ENCODE assay signal across 19 mouse cellular contexts in the genomic region with DNA sequence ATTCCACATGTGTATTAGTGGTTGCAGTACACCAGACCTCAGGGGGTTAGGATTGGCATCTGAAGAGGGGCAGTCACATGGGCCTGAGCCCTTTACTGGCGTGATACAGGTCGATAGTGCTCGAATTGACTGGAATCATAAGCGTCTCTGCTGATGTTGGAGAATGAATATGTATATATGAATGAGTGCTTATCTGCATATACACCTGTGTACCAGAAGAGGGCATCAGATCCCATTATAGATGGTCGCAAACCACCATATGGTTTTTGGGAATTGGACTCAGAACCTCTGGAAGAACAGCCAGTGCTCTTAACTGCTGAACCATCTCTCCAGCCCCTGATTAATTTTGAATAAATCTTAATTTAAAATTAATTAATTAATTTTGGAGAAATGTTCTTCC. TPM values are rescaled to one million over a fixed set of nuclear protein-coding genes. Genes with fewer than 3 reads are reported as not detected.
DNase-seq lines count a peak whose midpoint lies in the region; ATAC-seq and TF ChIP-seq lines count a peak whose summit lies in the region.
"Had no signal": no experiment of that assay in that cellular context is flagged by ENCODE, and none has a peak within 500 bp of the region (broad histone marks: within the 10 kb centered on the region; RNA-seq: fewer than 3 reads in every experiment).

No protein-coding gene starts in this region.

- H3K4me2 ChIP-seq in forebrain, postnatal 0 days (ENCODE audit: low read depth), result no peak overlapping the region
- H3K4me2 ChIP-seq in forebrain, embryonic 13.5 days, result no peak overlapping the region
- H3K4me2 ChIP-seq in liver, embryonic 14.5 days (ENCODE audit: low read depth), result no peak overlapping the region
- no peak overlapping the region for H3K4me2 ChIP-seq in liver, embryonic 12.5 days
- H3K4me2 ChIP-seq: embryonic facial prominence, embryonic 13.5 days; heart, embryonic 13.5 days; hindbrain, embryonic 12.5 days; limb, embryonic 15.5 days; midbrain, embryonic 12.5 days had no signal

- ATAC-seq in forebrain, postnatal 0 days, result no peak
- ATAC-seq in forebrain, embryonic 13.5 days, result no peak
- no peak for ATAC-seq in liver, embryonic 14.5 days (ENCODE audit: insufficient read depth)
- no peak for ATAC-seq in liver, embryonic 12.5 days
- ATAC-seq in megakaryocyte-erythroid progenitor cell, adult 5-6 weeks (replicated peaks; ENCODE audit: low FRiP score, low TSS enrichment, poor library complexity, severe bottlenecking), result peak; percentile 69

- H3K9ac ChIP-seq in forebrain, postnatal 0 days, result no peak overlapping the region
- no peak overlapping the region for H3K9ac ChIP-seq in forebrain, embryonic 13.5 days
- H3K9ac ChIP-seq in liver, embryonic 14.5 days (replicated peaks), result no peak overlapping the region
- no peak overlapping the region for H3K9ac ChIP-seq in liver, embryonic 12.5 days
- H3K9ac ChIP-seq: embryonic facial prominence, embryonic 13.5 days; heart, embryonic 13.5 days; hindbrain, embryonic 12.5 days; limb, embryonic 15.5 days; midbrain, embryonic 12.5 days had no signal

- no peaks in the 10 kb centered on the region for H3K9me3 ChIP-seq in forebrain, postnatal 0 days (ENCODE audit: low read length)
- H3K9me3 ChIP-seq in forebrain, embryonic 13.5 days (replicated peaks), result no peaks in the 10 kb centered on the region
- no peaks in the 10 kb centered on the region for H3K9me3 ChIP-seq in liver, embryonic 14.5 days (ENCODE audit: control insufficient read depth, low read length)
- no peaks in the 10 kb centered on the region for H3K9me3 ChIP-seq in liver, embryonic 12.5 days (replicated peaks)
- H3K9me3 ChIP-seq: embryonic facial prominence, embryonic 13.5 days; heart, embryonic 13.5 days; hindbrain, embryonic 12.5 days; limb, embryonic 15.5 days; midbrain, embryonic 12.5 days had no signal

- peak; percentile 33 for TF ChIP-seq CTCF in forebrain, postnatal 0 days (IDR thresholded peaks at IDR 0.05; ENCODE audit: low read depth)
- peak; percentile 36; the same call in 1 of the 2 replicates for TF ChIP-seq CTCF in liver, embryonic 14.5 days (IDR thresholded peaks at IDR 0.05; ENCODE audit: low read depth)

- no peak for DNase-seq in forebrain, postnatal 0 days
- no peak for DNase-seq in liver, embryonic 14.5 days (ENCODE audit: low read depth in 3 of 3, low spot score in 3 of 3)
- peak; percentile 32 for DNase-seq in NIH3T3 (ENCODE audit: low read depth)
- no peak for DNase-seq in ovary, postnatal 10 days (ENCODE audit: low spot score)
- no peak for DNase-seq in frontal cortex, postnatal 14 days (ENCODE audit: low spot score in 2 of 2)
- DNase-seq: adrenal gland, adult 8-10 months; cerebellum, postnatal 10 days; gastrocnemius, postnatal 14 days; kidney, adult 2 months; lung, postnatal 14 days; right cerebral cortex, postnatal 14 days had no signal

- no peaks in the 10 kb centered on the region for H3K4me1 ChIP-seq in forebrain, postnatal 0 days (ENCODE audit: insufficient read depth)
- no peaks in the 10 kb centered on the region for H3K4me1 ChIP-seq in forebrain, embryonic 13.5 days
- H3K4me1 ChIP-seq in liver, embryonic 14.5 days (replicated peaks; ENCODE audit: control insufficient read depth in 2 of 2, insufficient read depth in 2 of 2, low read length in 1 of 2), result no peaks in the 10 kb centered on the region
- H3K4me1 ChIP-seq in liver, embryonic 12.5 days, result no peaks in the 10 kb centered on the region
- H3K4me1 ChIP-seq: embryonic facial prominence, embryonic 13.5 days; hindbrain, embryonic 12.5 days; limb, embryonic 15.5 days; midbrain, embryonic 12.5 days had no signal

- H3K36me3 ChIP-seq in forebrain, postnatal 0 days (ENCODE audit: insufficient read depth), result peaks cover 30% of the 10 kb centered on the region
- peaks cover 43% of the 10 kb centered on the region for H3K36me3 ChIP-seq in forebrain, embryonic 13.5 days (ENCODE audit: poor library complexity, severe bottlenecking)
- no peaks in the 10 kb centered on the region; the same call in none of the 2 replicates for H3K36me3 ChIP-seq in liver, embryonic 14.5 days (replicated peaks; ENCODE audit: control insufficient read depth, insufficient read depth, low read depth)
- H3K36me3 ChIP-seq in liver, embryonic 12.5 days, result peaks cover 63% of the 10 kb centered on the region

- no peak overlapping the region for H3K4me3 ChIP-seq in forebrain, postnatal 0 days (ENCODE audit: low read depth, low read length)
- no peak overlapping the region for H3K4me3 ChIP-seq in forebrain, embryonic 13.5 days
- no peak overlapping the region for H3K4me3 ChIP-seq in liver, embryonic 14.5 days (ENCODE audit: insufficient read depth in 1 of 2, low read depth in 2 of 2, low read length in 2 of 2)
- no peak overlapping the region for H3K4me3 ChIP-seq in liver, embryonic 12.5 days
- H3K4me3 ChIP-seq: embryonic facial prominence, embryonic 13.5 days; heart, embryonic 13.5 days; hindbrain, embryonic 12.5 days; limb, embryonic 15.5 days; midbrain, embryonic 12.5 days had no signal

- H3K27me3 ChIP-seq in forebrain, postnatal 0 days (ENCODE audit: insufficient read depth, low read length), result no peaks in the 10 kb centered on the region
- no peaks in the 10 kb centered on the region for H3K27me3 ChIP-seq in forebrain, embryonic 13.5 days
- no peaks in the 10 kb centered on the region for H3K27me3 ChIP-seq in liver, embryonic 14.5 days (ENCODE audit: control insufficient read depth, insufficient read depth, low read length)
- H3K27me3 ChIP-seq in liver, embryonic 12.5 days (replicated peaks), result no peaks in the 10 kb centered on the region
- H3K27me3 ChIP-seq: embryonic facial prominence, embryonic 13.5 days; heart, embryonic 13.5 days; hindbrain, embryonic 12.5 days; limb, embryonic 15.5 days; midbrain, embryonic 12.5 days had no signal

- 86% methylated on average over 5 of the region's 5 CpGs for WGBS in forebrain, postnatal 0 days
- 87% methylated on average over 5 of the region's 5 CpGs for whole genome bisulfite sequencing in forebrain, embryonic 13.5 days
- 69% methylated on average over 5 of the region's 5 CpGs for WGBS in liver, embryonic 14.5 days (ENCODE audit: insufficient replicate concordance)
- WGBS in liver, embryonic 12.5 days (ENCODE audit: insufficient replicate concordance), result 82% methylated on average over 5 of the region's 5 CpGs

- H3K27ac ChIP-seq in forebrain, postnatal 0 days (ENCODE audit: low read depth, low read length), result no peak overlapping the region
- no peak overlapping the region for H3K27ac ChIP-seq in forebrain, embryonic 13.5 days
- H3K27ac ChIP-seq in liver, embryonic 14.5 days, result no peak overlapping the region
- H3K27ac ChIP-seq in liver, embryonic 12.5 days, result no peak overlapping the region
- H3K27ac ChIP-seq: embryonic facial prominence, embryonic 13.5 days; heart, embryonic 13.5 days; hindbrain, embryonic 12.5 days; limb, embryonic 15.5 days; midbrain, embryonic 12.5 days had no signal

- TF ChIP-seq EP300 in liver, embryonic 14.5 days (IDR thresholded peaks at IDR 0.05; ENCODE audit: low read depth), result no peak

RNA-seq across cellular contexts. Expression of a gene that starts 25.0 kb away (rescaled TPM):
- 29.5 and 30.2 TPM in 2 replicates for total RNA-seq in forebrain, postnatal 0 days (2014; rRNA removed)
- polyA plus RNA-seq in forebrain, postnatal 0 days (2015; fragmentation: Nextera tagmentation; extraction: Ambion mirVana), result 18.5 and 21.0 TPM in 2 replicates
- polyA plus RNA-seq in forebrain, embryonic 13.5 days (2015; fragmentation: Nextera tagmentation; extraction: Ambion mirVana), result 21.5 and 22.0 TPM in 2 replicates
- polyA plus RNA-seq in liver, embryonic 14.5 days (2012; rRNA removed), result 3.2 and 4.7 TPM in 2 replicates
- 8.1 and 10.0 TPM in 2 replicates for polyA plus RNA-seq in liver, embryonic 14.5 days (2014; fragmentation: Nextera tagmentation; extraction: Ambion mirVana)
- polyA plus RNA-seq in liver, embryonic 12.5 days (2016; fragmentation: Nextera tagmentation; extraction: Ambion mirVana), result 12.7 and 13.1 TPM in 2 replicates
- total RNA-seq in megakaryocyte-erythroid progenitor cell, adult 5-6 weeks (2014; fragmentation: Nextera tagmentation), result 24.1 and 28.9 TPM in 2 replicates
- 26.1 and 31.2 TPM in 2 replicates for total RNA-seq in megakaryocyte-erythroid progenitor cell, adult 5-6 weeks (2017)

RNA-seq across cellular contexts. Expression of a gene that starts 36.3 kb away (rescaled TPM):
- 56.2 and 65.6 TPM in 2 replicates for total RNA-seq in forebrain, postnatal 0 days (2014; rRNA removed)
- polyA plus RNA-seq in forebrain, postnatal 0 days (2015; fragmentation: Nextera tagmentation; extraction: Ambion mirVana), result 58.6 and 65.5 TPM in 2 replicates
- polyA plus RNA-seq in forebrain, embryonic 13.5 days (2015; fragmentation: Nextera tagmentation; extraction: Ambion mirVana), result 56.1 and 57.0 TPM in 2 replicates
- 1.9 and 3.3 TPM in 2 replicates for polyA plus RNA-seq in liver, embryonic 14.5 days (2012; rRNA removed)
- polyA plus RNA-seq in liver, embryonic 14.5 days (2014; fragmentation: Nextera tagmentation; extraction: Ambion mirVana), result 3.7 and 4.6 TPM in 2 replicates
- 7.8 and 8.4 TPM in 2 replicates for polyA plus RNA-seq in liver, embryonic 12.5 days (2016; fragmentation: Nextera tagmentation; extraction: Ambion mirVana)
- 15.5 and 16.5 TPM in 2 replicates for total RNA-seq in megakaryocyte-erythroid progenitor cell, adult 5-6 weeks (2014; fragmentation: Nextera tagmentation)
- 21.9 and 24.0 TPM in 2 replicates for total RNA-seq in megakaryocyte-erythroid progenitor cell, adult 5-6 weeks (2017)

RNA-seq across cellular contexts. Expression of a gene that starts 56.5 kb away (rescaled TPM):
- total RNA-seq in forebrain, postnatal 0 days (2014; rRNA removed), result 4.5 and 5.1 TPM in 2 replicates
- 2.7 and 3.3 TPM in 2 replicates for polyA plus RNA-seq in forebrain, postnatal 0 days (2015; fragmentation: Nextera tagmentation; extraction: Ambion mirVana)
- 4.2 and 5.2 TPM in 2 replicates for polyA plus RNA-seq in forebrain, embryonic 13.5 days (2015; fragmentation: Nextera tagmentation; extraction: Ambion mirVana)
- polyA plus RNA-seq in liver, embryonic 14.5 days (2012; rRNA removed), result 3.1 and 4.6 TPM in 2 replicates
- 4.6 and 6.1 TPM in 2 replicates for polyA plus RNA-seq in liver, embryonic 14.5 days (2014; fragmentation: Nextera tagmentation; extraction: Ambion mirVana)
- 13.5 and 13.8 TPM in 2 replicates for polyA plus RNA-seq in liver, embryonic 12.5 days (2016; fragmentation: Nextera tagmentation; extraction: Ambion mirVana)
- 9.5 and 13.3 TPM in 2 replicates for total RNA-seq in megakaryocyte-erythroid progenitor cell, adult 5-6 weeks (2014; fragmentation: Nextera tagmentation)
- total RNA-seq in megakaryocyte-erythroid progenitor cell, adult 5-6 weeks (2017), result 18.2 and 27.8 TPM in 2 replicates
